Mouse (Mus musculus) megakaryocyte, embryonic 14.5 days (primary cell): Measurements from ENCODE around the gene Gm49661.

Experiments
- FLI1 ChIP-seq: IDR thresholded peaks from 2 replicates; pipeline ENCODE4 v1.6.1; 2012; ENCODE audit warnings: low read length, inconsistent platforms, mixed read lengths
- GATA1 ChIP-seq: IDR thresholded peaks from 3 replicates; pipeline ENCODE4 v1.6.1; 2012; ENCODE audit warnings: mixed read lengths, low read length, inconsistent platforms, borderline replicate concordance

- TF ChIP-seq GATA1 (no peak), FLI1 (no peak)
Observed at GRCm38 (mm10) chr8:84989810-84990209, 20.6 kb upstream of the Gm49661 start.
